In genomic region chr19:54175766-54176165, GRCm38 (mm10) we compare ENCODE assay signal across 10 mouse cellular contexts.
A peak's percentile ranks its signal among the peaks of the same experiment; 100 is the strongest.
DNase-seq lines count a peak whose midpoint lies in the region; ATAC-seq and TF ChIP-seq lines count a peak whose summit lies in the region.
"Had no signal": no experiment of that assay in that cellular context is flagged by ENCODE, and none has a peak within 500 bp of the region (broad histone marks: within the 10 kb centered on the region; RNA-seq: fewer than 3 reads in every experiment).

No protein-coding gene starts in this region.

- DNase-seq in gastrocnemius, postnatal 10 days, result peak; percentile 18
- DNase-seq in gastrocnemius, adult 2 months, result no peak
- peak; percentile 31 for DNase-seq in neural tube, embryonic 10.5 days (ENCODE audit: extremely low spot score, low spot score)
- peak; percentile 20 to 57 for DNase-seq in adrenal gland, postnatal 36 days
- DNase-seq in mesoderm, embryonic 11.5 days (ENCODE audit: low read depth, low spot score), result peak; percentile 69
- DNase-seq in right cerebral cortex, postnatal 36 days (ENCODE audit: low spot score in 2 of 2), result no peak
- DNase-seq: right cerebral cortex, adult 18-20 months had no signal

- no peak for TF ChIP-seq CTCF in gastrocnemius, adult 2 months (IDR thresholded peaks at IDR 0.05)
- TF ChIP-seq CTCF in intestine, postnatal 0 days (IDR thresholded peaks at IDR 0.05; ENCODE audit: low read depth), result no peak

- WGBS in neural tube, embryonic 15.5 days, result 48% methylated on average over 7 of the region's 7 CpGs
- 39% methylated on average over 7 of the region's 7 CpGs for WGBS in intestine, postnatal 0 days

- H3K27me3 ChIP-seq in neural tube, embryonic 15.5 days (replicated peaks), result no peaks in the 10 kb centered on the region
- no peaks in the 10 kb centered on the region for H3K27me3 ChIP-seq in intestine, postnatal 0 days (replicated peaks; ENCODE audit: control insufficient read depth, insufficient read depth, low read length)
- H3K27me3 ChIP-seq: forebrain, embryonic 12.5 days had no signal

- no peak for ATAC-seq in neural tube, embryonic 15.5 days (ENCODE audit: low FRiP score)
- no peak for ATAC-seq in intestine, postnatal 0 days

- H3K36me3 ChIP-seq in neural tube, embryonic 15.5 days, result no peaks in the 10 kb centered on the region
- H3K36me3 ChIP-seq in intestine, postnatal 0 days (ENCODE audit: control insufficient read depth, insufficient read depth), result no peaks in the 10 kb centered on the region
- H3K36me3 ChIP-seq: forebrain, embryonic 12.5 days had no signal

- intact Hi-C loops in gastrocnemius, adult 2 months (cut with DNase I), result no loop called here

- H3K27ac ChIP-seq in gastrocnemius, adult 2 months, result no peak overlapping the region
- no peak overlapping the region for H3K27ac ChIP-seq in neural tube, embryonic 15.5 days (replicated peaks)
- no peak overlapping the region for H3K27ac ChIP-seq in intestine, postnatal 0 days (ENCODE audit: low read depth, low read length)
- H3K27ac ChIP-seq: forebrain, embryonic 12.5 days had no signal

- H3K9me3 ChIP-seq in neural tube, embryonic 15.5 days (replicated peaks), result no peaks in the 10 kb centered on the region
- no peaks in the 10 kb centered on the region for H3K9me3 ChIP-seq in intestine, postnatal 0 days (ENCODE audit: control insufficient read depth)
- H3K9me3 ChIP-seq: forebrain, embryonic 12.5 days had no signal

- no peak overlapping the region for H3K4me2 ChIP-seq in neural tube, embryonic 15.5 days
- no peak overlapping the region for H3K4me2 ChIP-seq in intestine, postnatal 0 days (replicated peaks; ENCODE audit: low read depth)
- H3K4me2 ChIP-seq: forebrain, embryonic 12.5 days had no signal

- peaks cover 4% of the 10 kb centered on the region for H3K4me1 ChIP-seq in neural tube, embryonic 15.5 days
- no peaks in the 10 kb centered on the region for H3K4me1 ChIP-seq in intestine, postnatal 0 days (replicated peaks; ENCODE audit: control insufficient read depth, insufficient read depth, low read length)

- no peak overlapping the region for H3K4me3 ChIP-seq in gastrocnemius, adult 2 months
- H3K4me3 ChIP-seq in neural tube, embryonic 15.5 days (replicated peaks), result no peak overlapping the region
- no peak overlapping the region for H3K4me3 ChIP-seq in intestine, postnatal 0 days (ENCODE audit: low read depth, low read length)
- H3K4me3 ChIP-seq: forebrain, embryonic 12.5 days had no signal

- H3K9ac ChIP-seq in neural tube, embryonic 15.5 days (replicated peaks), result no peak overlapping the region
- H3K9ac ChIP-seq in intestine, postnatal 0 days (ENCODE audit: low read depth, low read length), result no peak overlapping the region
- H3K9ac ChIP-seq: forebrain, embryonic 12.5 days had no signal

Comparison
In these comparisons a context has a peak if more than half of its experiments do, and no peak if none do; other contexts are left out.
1. DNase-seq: peak in gastrocnemius, postnatal 10 days (single experiment), neural tube, embryonic 10.5 days (single experiment), adrenal gland, postnatal 36 days (2 of 2) and mesoderm, embryonic 11.5 days (single experiment); none in gastrocnemius, adult 2 months (single experiment) and right cerebral cortex, postnatal 36 days (0 of 2).